Mouse (Mus musculus): ENCODE measurements around the gene Nrgn. TPM values are rescaled to one million over a fixed set of nuclear protein-coding genes. Genes with fewer than 3 reads are reported as not detected.

Nrgn gene
- polyA plus RNA-seq, 1 experiment from 2014 or later = 4.4 TPM

DNA sequence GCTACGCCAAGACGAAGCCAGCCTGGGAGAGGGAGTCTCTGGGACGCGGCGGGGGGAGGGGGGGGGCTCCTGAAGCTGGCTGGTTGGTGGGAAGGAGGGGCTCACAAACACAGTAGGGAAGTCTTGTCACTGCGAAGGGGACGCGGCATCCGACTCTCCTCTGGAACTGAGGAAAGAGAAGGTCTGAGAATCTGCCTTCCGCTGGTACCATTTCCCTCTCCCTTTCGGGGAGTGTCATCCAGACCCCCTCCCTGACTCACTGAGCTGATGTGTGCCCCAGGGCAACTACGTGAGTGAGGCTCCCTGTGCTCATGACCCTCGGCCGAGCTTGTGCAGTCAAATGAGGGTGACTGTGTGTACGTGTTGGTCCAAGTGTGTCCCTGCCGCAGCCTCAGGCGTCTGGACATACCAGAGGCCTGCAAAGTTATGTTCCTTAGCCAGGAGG is 7.5 kb downstream of the Nrgn start:
- H3K4me3 ChIP-seq (replicated peaks; ENCODE audit: low read length) = peak overlapping the region; percentile 48
- peaks cover 17% of the 10 kb centered on the region for H3K27me3 ChIP-seq (ENCODE audit: control insufficient read depth, insufficient read depth, low read length)
- no peaks in the 10 kb centered on the region for H3K9me3 ChIP-seq (replicated peaks; ENCODE audit: control insufficient read depth, low read length)
- H3K9ac ChIP-seq (ENCODE audit: low read length) = peak overlapping the region; percentile 54
- WGBS = 19% methylated on average over 17 of the region's 17 CpGs
- 0 out of 2 replicates have a peak, but pooled peaks have one; percentile 41 for ATAC-seq (ENCODE audit: insufficient read depth, low FRiP score)
- no peak overlapping the region for H3K27ac ChIP-seq (ENCODE audit: low read length)
- H3K36me3 ChIP-seq (ENCODE audit: control insufficient read depth, insufficient read depth, low read length) = no peaks in the 10 kb centered on the region
- H3K4me2 ChIP-seq (ENCODE audit: low read depth, low read length) = peak overlapping the region; percentile 83
- peaks cover 4% of the 10 kb centered on the region; the same call in 1 of the 2 replicates for H3K4me1 ChIP-seq (ENCODE audit: control insufficient read depth, insufficient read depth, low read length)

DNA sequence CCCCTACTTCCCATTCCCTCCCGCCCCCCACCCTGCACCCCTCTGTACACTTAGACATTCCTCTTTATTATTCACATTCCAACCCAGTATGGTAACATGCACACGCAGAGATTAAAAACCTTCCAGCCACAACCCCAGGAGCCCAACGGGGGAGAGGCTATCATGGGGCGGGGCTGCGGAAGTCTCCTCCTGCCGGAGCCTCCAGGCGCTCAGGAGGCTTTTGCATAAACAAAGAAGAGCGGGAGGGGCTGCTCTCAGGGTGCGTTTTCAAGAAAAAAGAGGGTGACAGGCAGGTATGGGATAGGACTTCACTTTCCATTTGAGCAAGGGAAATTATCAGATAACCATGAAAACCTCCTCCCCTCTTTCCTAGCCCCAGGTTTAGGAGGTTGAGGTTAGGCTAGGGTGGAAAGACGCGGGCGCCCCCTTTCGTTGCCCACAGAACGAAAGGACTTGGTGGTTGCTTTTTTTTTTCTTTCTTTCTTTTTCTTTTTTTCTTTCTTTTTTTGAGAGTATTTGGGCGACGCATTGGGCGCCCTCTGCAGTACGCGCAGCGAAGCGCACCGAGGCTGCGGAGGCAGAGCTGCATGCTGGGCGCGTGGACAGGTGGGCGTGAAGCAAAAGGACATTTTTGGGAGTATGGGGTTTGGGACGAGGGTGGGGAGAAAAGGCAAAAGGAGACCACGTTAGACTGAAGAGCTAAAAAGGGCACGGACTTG is 8.1 kb downstream of the Nrgn start:
- peak; percentile 79 for ATAC-seq (ENCODE audit: insufficient read depth, low FRiP score)
- peaks cover 4% of the 10 kb centered on the region; the same call in 1 of the 2 replicates for H3K4me1 ChIP-seq (ENCODE audit: control insufficient read depth, insufficient read depth, low read length)
- no peak overlapping the region for H3K27ac ChIP-seq (ENCODE audit: low read length)
- WGBS = 1% methylated on average over 29 of the region's 29 CpGs
- peak overlapping the region; percentile 54 for H3K9ac ChIP-seq (ENCODE audit: low read length)
- H3K4me3 ChIP-seq (replicated peaks; ENCODE audit: low read length) = peak overlapping the region; percentile 48
- peaks cover 11% of the 10 kb centered on the region for H3K27me3 ChIP-seq (ENCODE audit: control insufficient read depth, insufficient read depth, low read length)
- no peaks in the 10 kb centered on the region for H3K36me3 ChIP-seq (ENCODE audit: control insufficient read depth, insufficient read depth, low read length)
- peak overlapping the region; percentile 83 for H3K4me2 ChIP-seq (ENCODE audit: low read depth, low read length)
- no peaks in the 10 kb centered on the region for H3K9me3 ChIP-seq (replicated peaks; ENCODE audit: control insufficient read depth, low read length)

DNA sequence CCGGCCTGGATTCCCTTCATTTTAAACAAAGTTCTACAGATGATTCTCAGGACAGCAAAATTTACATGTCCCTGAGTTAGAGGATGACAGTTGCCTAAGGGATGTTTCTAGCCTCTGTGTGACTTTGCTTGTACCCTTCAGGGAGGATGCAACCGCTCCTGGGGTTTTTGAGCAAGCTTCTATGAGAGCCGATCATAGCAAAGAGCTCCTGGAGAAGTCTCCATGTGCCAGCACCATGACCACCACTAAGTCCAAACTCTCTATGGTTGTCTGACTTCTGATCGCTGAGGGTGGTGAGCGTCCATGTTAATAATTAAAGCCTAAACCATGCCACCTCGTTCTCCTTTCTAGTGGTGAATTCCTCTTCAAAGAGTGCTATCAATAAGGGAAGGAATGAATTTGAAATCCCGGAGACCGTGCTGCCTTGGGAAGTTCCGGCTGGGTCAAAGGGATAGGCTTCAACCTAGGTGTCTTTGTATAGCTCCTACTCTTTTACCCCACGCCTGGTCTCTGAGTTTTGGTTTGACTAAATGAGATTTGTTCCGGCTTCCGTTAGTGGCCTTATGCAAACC is 8.7 kb downstream of the Nrgn start:
- H3K27me3 ChIP-seq (ENCODE audit: control insufficient read depth, insufficient read depth, low read length) = peaks cover 10% of the 10 kb centered on the region
- WGBS = 32% methylated on average over 12 of the region's 12 CpGs
- no peaks in the 10 kb centered on the region for H3K9me3 ChIP-seq (replicated peaks; ENCODE audit: control insufficient read depth, low read length)
- peak overlapping the region; percentile 83 for H3K4me2 ChIP-seq (ENCODE audit: low read depth, low read length)
- H3K27ac ChIP-seq (ENCODE audit: low read length) = 0 out of 2 replicates have a peak overlapping the region, but pooled peaks have one; percentile 1
- H3K36me3 ChIP-seq (ENCODE audit: control insufficient read depth, insufficient read depth, low read length) = no peaks in the 10 kb centered on the region
- no peak for ATAC-seq (ENCODE audit: insufficient read depth, low FRiP score)
- peaks cover 4% of the 10 kb centered on the region; the same call in 1 of the 2 replicates for H3K4me1 ChIP-seq (ENCODE audit: control insufficient read depth, insufficient read depth, low read length)
- no peak overlapping the region for H3K9ac ChIP-seq (ENCODE audit: low read length)
- peak overlapping the region; percentile 48 for H3K4me3 ChIP-seq (replicated peaks; ENCODE audit: low read length)

DNA sequence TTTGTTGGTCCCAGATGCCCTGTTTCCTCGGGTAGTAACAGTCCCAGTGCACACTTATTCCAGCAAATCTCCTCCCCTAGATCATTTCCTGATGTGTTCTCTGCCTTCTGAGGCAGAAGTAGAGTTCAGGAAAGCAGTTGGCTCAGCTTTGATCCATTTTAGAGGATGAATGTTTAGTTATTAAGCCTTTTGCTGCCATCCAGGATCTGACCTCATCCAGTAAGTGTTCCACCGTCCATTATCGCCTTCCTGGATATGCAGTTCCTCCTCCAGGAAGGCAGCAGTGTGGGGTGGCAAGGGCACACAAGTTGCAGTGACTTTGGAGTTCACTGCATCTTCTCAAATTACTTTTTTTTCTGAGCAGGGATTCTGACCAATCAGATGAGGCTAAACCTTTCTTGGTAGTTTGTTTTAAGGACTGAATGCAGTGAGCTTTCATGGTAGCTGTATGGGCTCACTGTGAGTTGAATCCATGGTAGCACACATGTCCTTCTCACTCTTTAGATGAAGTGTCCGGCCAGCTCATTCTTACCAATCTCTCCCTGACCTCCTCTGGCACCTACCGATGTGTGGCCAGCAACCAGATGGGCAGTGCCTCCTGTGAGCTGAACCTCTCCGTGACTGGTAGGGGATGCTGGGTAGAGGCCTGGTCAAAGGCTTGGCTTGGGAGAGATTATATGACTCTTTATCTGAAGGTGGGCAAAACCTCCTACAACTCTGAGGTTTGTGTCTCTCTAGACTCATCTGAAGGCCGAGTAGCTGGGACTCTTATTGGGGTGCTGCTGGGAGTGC is 10.7 kb downstream of the Nrgn start:
- Histone ChIP-seq H3K4me2 (ENCODE audit: low read depth, low read length) (no peak overlapping the region), H3K27ac (ENCODE audit: low read length) (peak overlapping the region; percentile 15; the same call in 1 of the 2 replicates), H3K27me3 (ENCODE audit: control insufficient read depth, insufficient read depth, low read length) (peaks cover 10% of the 10 kb centered on the region), H3K4me3 (replicated peaks; ENCODE audit: low read length) (no peak overlapping the region), H3K4me1 (ENCODE audit: control insufficient read depth, insufficient read depth, low read length) (peaks cover 4% of the 10 kb centered on the region; the same call in 1 of the 2 replicates), H3K9me3 (replicated peaks; ENCODE audit: control insufficient read depth, low read length) (no peaks in the 10 kb centered on the region), H3K36me3 (ENCODE audit: control insufficient read depth, insufficient read depth, low read length) (no peaks in the 10 kb centered on the region), H3K9ac (ENCODE audit: low read length) (no peak overlapping the region)
- ATAC-seq (ENCODE audit: insufficient read depth, low FRiP score) = no peak
- 65% methylated on average over 7 of the region's 7 CpGs for WGBS

DNA sequence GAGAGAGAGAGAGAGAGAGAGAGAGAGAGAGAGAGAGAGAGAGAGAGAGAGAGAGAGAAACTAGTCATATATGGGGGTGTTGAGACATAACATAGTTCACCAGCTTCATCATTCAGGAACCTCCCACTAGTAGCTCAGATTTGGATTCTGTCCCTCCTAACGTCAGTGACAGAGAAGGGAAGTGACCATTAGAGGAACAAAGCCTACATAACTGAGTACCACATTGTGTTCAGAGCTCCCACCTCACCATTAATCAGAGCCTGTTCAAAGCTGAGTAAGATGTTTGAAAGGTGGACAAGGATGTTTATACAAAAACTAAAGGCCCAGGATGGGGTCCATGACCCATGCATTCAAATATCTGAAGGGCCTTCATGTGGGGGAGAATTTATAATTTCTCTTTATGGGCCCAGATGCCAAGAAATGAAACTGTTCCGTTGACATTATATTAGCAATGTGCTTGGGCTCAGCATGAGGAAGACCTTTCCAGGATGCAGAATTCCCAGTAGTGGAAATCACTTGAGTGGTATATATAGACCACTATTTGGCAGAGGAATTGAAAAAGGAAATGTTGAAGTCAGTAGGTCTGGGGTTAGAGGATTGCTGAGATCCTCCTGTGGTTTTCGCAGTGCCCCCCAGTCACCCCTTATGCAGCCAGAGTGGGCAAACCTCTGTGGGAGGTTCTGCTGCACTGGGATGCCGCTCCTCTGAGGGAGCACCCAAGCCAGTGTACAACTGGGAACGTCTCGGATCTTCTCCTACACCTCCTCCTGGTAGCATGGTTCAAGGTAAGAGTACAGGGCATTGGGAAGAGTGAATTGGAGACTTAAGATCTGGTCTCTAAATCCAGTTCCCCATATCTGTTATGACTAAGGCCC is 11.8 kb downstream of the Nrgn start:
- Histone ChIP-seq H3K4me2 (ENCODE audit: low read depth, low read length) (peak overlapping the region; percentile 45; the same call in 1 of the 2 replicates), H3K9ac (ENCODE audit: low read length) (no peak overlapping the region), H3K27me3 (ENCODE audit: control insufficient read depth, insufficient read depth, low read length) (peaks cover 8% of the 10 kb centered on the region), H3K9me3 (replicated peaks; ENCODE audit: control insufficient read depth, low read length) (no peaks in the 10 kb centered on the region), H3K27ac (ENCODE audit: low read length) (peak overlapping the region; percentile 15; the same call in 1 of the 2 replicates), H3K4me1 (ENCODE audit: control insufficient read depth, insufficient read depth, low read length) (peaks cover 4% of the 10 kb centered on the region; the same call in 1 of the 2 replicates), H3K36me3 (ENCODE audit: control insufficient read depth, insufficient read depth, low read length) (no peaks in the 10 kb centered on the region), H3K4me3 (replicated peaks; ENCODE audit: low read length) (no peak overlapping the region)
- WGBS = 70% methylated on average over 6 of the region's 6 CpGs
- no peak for ATAC-seq (ENCODE audit: insufficient read depth, low FRiP score)

DNA sequence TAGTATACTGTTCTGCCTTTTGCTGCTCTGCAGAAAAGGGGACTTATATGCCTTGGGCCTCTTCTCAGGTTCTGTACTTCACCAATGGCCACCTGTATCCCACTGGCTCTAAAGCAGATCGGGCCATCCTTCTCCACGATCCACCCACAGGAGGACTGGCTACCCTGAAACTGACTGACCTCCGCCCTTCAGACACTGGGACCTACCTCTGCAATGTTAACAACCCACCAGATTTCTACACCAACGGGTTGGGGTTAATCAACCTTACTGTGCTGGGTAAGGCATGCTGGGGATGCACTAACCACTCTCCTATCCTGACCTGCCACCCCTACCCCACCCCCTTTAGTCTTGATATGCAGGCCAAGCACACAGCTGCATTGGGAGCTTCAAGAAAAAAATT is 12.5 kb downstream of the Nrgn start:
- H3K4me2 ChIP-seq (ENCODE audit: low read depth, low read length) = peak overlapping the region; percentile 45
- peak overlapping the region; percentile 38 for H3K4me3 ChIP-seq (replicated peaks; ENCODE audit: low read length)
- peaks cover under 1% of the 10 kb centered on the region; the same call in 1 of the 2 replicates for H3K27me3 ChIP-seq (ENCODE audit: control insufficient read depth, insufficient read depth, low read length)
- no peaks in the 10 kb centered on the region for H3K36me3 ChIP-seq (ENCODE audit: control insufficient read depth, insufficient read depth, low read length)
- WGBS = 90% methylated on average over 4 of the region's 4 CpGs
- H3K27ac ChIP-seq (ENCODE audit: low read length) = peak overlapping the region; percentile 76; the same call in 1 of the 2 replicates
- H3K4me1 ChIP-seq (ENCODE audit: control insufficient read depth, insufficient read depth, low read length) = peaks cover 3% of the 10 kb centered on the region; the same call in 1 of the 2 replicates
- H3K9me3 ChIP-seq (replicated peaks; ENCODE audit: control insufficient read depth, low read length) = no peaks in the 10 kb centered on the region
- peak overlapping the region; percentile 62 for H3K9ac ChIP-seq (ENCODE audit: low read length)
- ATAC-seq (ENCODE audit: insufficient read depth, low FRiP score) = no peak

DNA sequence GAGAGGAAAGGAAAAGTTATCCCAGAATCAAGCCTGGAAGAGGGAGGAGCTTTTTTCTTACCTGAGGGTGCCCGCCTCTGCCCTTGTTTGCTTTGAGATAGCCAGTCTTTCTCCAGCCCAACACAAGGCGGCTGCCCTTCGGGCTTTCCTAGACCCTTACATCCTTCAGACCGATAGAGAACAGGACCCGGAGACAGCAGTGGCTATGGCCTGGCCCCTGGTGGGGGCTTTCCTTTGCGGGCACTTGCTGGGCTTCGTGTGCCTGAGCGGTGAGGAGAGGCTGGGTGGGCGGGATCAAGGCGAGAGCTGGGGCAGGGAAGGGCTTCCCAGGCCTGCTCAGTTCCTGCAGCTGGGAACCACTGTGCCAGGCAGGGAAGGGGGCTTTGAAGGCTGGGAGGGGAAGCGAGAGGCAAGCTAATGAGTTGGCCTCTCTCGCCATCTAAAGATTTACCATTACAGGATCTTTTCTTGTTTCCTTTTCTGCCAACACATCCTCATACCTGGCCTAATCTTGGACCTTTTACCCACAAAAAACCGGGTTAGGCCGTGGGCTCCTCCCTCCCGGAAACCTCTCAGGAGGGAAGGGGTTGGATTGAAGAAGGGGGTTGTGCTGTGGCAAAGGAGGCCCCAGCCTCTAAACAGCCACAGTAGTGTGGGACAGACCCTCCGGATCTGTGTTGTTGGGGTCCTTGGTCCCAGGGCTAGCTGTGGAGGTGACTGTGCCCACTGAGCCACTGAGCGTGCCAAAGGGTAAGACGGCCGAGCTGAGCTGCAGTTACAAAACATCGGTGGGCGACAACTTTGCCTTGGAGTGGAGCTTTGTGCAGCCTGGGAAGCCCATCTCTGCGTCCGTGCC is 13.3 kb downstream of the Nrgn start, which contains the start of gene Vsig2:
TSS of gene Vsig2 (plus strand) at position 86 of the 856 bp plus-strand sequence.
- Histone ChIP-seq H3K27me3 (ENCODE audit: control insufficient read depth, insufficient read depth, low read length) (no peaks in the 10 kb centered on the region), H3K9me3 (replicated peaks; ENCODE audit: control insufficient read depth, low read length) (no peaks in the 10 kb centered on the region), H3K4me3 (replicated peaks; ENCODE audit: low read length) (peak within 1 kb of the TSS; percentile 38), H3K36me3 (ENCODE audit: control insufficient read depth, insufficient read depth, low read length) (no peaks in the 10 kb centered on the region), H3K27ac (ENCODE audit: low read length) (peak within 1 kb of the TSS; percentile 76), H3K4me2 (ENCODE audit: low read depth, low read length) (peak within 1 kb of the TSS; percentile 45), H3K4me1 (ENCODE audit: control insufficient read depth, insufficient read depth, low read length) (no peaks in the 10 kb centered on the region), H3K9ac (ENCODE audit: low read length) (peak within 1 kb of the TSS; percentile 62)
- WGBS = 56% methylated on average over 23 of the region's 23 CpGs
- ATAC-seq (ENCODE audit: insufficient read depth, low FRiP score) = peak; percentile 69; the same call in 1 of the 2 replicates

Data from stomach, embryonic 16.5 days (tissue).